Mouse (Mus musculus): Measurements from ENCODE around the gene Gm20662.
A peak's percentile ranks its signal among the peaks of the same experiment; 100 is the strongest.

Gene Gm20662

GRCm38 (mm10) chr9:107974491-107975171 lies 21.5 kb upstream of the Gm20662 start:
- peak; percentile 90 for DNase-seq (ENCODE audit: extremely low read depth, low read depth)

DNA sequence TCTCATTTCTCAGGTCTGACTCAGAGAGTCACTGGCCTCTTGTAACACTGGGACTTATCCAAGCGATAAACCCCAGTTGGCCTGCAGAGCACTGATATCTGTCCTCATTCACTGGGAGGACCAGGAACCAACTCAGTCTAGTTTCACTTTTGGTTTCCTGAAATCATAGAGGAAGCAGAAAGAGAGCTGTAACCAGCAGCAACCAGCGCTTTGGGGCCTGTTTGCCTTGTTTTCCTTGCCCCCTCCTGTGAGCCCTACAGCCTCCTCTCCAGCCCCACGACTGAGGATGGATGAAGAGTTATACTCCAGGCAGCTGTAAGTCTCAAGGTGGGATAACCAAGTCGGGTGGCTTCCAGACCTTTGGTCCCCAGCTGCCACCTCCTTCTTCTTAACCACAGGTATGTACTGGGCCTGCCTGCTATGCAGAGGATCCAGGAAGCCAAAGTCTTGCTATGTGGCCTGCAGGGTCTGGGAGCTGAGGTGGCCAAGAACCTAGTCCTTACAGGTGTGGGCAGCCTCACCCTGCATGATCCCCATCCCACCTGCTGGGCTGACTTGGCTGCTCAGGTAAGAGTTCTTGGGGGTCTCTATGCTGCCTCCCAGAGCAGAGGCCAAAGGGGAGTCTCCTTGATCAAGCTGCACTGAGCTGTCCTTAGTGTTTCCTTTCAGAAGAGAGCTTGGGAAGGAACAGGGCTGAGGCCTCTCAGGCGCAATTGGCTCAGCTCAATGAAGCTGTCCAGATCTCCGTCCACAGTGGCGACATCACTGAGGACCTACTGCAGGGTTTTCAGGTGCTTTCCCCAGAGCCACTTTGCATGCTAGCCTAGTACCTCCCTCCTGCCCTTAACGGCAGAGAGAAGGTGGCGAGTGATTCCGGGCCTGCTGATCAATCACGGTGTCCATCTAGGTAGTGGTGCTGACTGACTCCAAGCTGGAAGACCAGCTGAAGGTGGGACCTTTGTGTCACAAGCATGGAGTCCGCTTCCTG lies 20.5 kb upstream of the Gm20662 start, which contains the start of gene Uba7:
Gene Uba7 (plus strand): TSS at position 107 of the 988 bp plus-strand sequence.
- peak; percentile 98 for DNase-seq (ENCODE audit: extremely low read depth, low read depth)

- no peak for DNase-seq (ENCODE audit: extremely low read depth, low read depth)
These were observed 17.3 kb upstream of the Gm20662 start for GRCm38 (mm10) chr9:107978815-107979214.

DNA sequence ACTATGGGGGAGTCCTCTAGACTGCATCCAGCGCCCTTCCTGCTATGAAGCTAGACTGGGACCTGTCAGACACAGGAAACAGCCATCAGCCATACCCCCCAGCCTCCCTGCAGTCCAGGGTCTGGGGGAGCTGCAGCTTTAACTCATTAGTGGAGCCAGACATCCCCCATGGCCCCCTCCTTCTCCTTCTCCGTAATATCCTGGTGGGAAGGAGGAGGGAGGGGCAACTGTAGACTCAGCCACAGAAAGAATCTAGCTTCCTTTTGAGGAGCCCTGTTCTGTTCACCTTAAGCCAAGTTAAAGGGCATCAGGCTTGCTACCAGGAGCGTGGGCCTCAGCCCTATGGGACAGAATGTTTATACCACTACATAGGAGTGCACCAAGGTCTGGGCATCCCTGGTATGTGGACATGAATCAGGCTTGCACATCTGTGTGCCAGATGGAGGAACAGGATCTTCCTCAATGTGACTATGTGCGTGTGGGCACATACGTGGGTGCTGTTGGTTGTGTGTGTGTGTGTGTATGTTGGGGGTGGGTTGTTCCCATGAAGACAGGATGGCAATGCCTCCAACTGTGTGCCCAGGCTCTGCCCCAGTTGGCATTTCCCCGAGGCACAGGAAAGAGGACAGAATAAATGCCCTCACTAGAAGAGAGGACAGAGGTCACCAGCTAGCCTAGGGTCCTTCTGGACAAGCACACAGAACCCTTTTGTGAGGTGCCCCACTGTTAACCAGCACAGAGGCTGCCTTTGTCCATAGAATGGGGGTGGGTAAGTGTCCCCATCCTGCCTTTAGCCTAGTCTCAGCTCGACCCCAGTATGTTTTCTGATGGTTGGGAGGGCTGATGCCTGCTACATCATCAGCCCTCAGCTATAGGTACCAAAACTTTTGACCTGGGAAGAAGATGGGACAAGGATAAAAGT lies 14.2 kb upstream of the Gm20662 start:
- no peak for DNase-seq (ENCODE audit: extremely low read depth, low read depth)

- peak; percentile 98 for DNase-seq (ENCODE audit: extremely low read depth, low read depth)
These were observed 13.3 kb upstream of the Gm20662 start, which contains the start of gene Gm20661 for GRCm38 (mm10) chr9:107982681-107983346. TSS of gene Gm20661 (plus strand) at chr9:107983058.

- DNase-seq (ENCODE audit: extremely low read depth, low read depth): no peak
These were observed 12.7 kb upstream of the Gm20662 start for GRCm38 (mm10) chr9:107983421-107983890.

DNA sequence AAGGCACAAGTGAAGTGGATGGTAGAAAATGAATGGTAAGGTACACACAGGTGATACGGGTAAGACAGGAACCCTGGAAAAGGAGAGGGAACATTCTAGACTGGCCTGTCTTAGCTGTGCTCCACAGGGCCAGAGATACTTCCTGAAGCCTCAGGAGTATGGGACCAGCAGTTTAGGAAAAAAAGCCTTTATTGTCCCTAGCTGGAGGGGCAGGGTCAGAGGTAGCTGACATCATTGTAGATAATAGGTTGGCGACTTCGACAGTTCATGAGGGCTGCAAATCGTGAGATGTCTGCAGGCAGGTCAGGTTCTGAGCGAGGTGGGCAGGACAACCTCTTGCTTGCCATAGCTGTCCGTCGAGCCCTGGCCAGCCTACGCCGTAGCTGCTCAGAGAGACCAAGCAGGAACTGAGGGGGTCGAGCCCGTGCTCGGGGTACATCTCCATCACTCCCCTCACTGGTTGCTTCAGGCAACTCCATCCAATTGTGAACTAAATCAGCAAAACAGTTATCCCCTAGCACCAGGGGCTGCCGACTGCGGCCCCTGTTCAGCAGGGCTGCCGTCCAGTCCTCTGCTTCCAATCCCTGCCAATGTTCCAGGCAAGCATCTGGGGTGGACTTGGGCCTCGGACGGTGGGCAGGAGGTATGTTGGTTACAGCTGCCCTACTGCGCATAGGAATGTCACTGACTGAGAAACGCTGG lies 11.9 kb upstream of the Gm20662 start:
- no peak for DNase-seq (ENCODE audit: extremely low read depth, low read depth)

DNA sequence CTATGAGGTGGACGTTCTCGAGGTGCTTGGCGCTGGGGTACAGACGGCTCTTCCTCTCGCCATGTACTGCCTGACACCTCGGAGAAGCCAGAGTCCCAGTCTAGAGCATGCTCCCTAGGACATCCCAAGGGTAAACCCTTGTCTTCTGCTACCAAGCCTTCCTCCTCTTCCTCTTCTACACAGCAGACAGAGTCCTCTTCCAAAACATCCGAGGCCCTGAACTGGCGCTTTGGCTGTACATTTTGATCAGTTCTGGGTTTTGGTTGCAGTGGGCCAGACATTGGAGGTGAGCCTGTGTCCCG lies 11.4 kb upstream of the Gm20662 start:
- no peak for DNase-seq (ENCODE audit: extremely low read depth, low read depth)

DNA sequence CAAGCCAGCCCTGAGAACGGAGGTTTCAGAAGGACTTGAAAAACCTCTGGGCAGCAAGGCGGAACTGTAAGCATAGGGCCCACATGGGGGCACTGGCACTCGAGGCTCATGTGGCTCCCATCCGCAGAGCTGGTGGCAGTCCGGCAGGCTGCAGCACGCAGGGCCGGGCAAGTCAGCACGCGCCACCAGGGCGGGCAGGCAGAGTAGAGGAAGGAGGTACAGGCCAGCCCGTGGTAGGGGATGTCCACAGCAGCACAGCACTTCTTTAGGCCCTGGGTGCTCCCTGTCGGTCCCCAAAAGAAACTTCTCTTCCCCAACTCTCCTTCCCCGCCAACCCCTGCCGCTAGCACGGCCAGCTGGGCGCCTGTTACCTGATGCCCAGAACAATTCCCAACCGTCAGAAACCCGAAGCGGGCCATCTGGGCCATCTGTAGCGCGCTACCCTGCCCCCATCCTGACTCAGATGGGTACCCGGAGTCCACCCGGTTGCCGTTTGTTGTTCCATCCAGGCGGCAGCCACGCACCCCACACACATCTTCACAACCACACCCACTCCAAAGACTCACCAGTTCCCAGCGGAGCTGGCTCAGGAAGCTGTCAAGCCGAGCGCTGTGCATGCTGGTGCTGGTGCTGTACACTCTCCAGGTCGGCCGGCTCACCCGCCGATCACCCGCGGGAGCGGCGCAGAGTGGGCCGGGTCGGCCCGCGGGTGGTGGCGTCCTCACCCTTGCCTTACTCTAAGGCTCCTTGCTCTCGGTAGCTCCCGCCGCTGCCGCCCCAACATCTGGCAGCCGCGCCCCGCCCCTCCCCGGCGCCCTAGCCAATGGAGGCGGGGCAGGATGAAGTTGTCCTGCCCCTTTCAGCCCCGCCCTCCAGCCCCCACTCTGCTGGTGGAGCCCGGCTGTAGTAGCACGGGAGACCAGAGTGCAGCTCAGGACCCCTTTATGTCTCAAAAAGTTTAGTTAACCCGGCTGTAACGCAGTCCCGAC lies 10.7 kb upstream of the Gm20662 start, which contains the start of gene Inka1:
Gene Inka1 (minus strand): TSS at position 749 of the 989 bp plus-strand sequence.
- no peak for DNase-seq (ENCODE audit: extremely low read depth, low read depth)

DNA sequence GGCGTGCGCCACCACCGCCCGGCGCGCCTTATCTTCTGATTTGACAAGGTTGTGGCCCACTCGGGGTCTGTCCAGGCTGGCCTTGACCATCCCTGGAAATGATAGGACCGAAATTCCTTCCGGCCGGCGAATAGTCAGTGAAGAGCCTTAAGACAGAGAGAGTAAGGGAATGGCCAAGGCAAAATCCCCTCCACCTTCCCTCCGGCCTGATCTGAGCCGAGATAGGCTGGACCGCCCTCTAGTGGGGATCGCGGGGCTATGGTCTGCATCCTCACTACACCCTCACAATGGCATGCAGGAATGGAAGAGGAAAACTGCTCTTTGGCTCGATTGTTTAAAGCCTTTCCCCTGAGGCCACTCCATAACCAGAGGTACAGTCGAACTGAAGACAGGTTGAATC lies 9.8 kb upstream of the Gm20662 start:
- DNase-seq (ENCODE audit: extremely low read depth, low read depth): no peak

GRCm38 (mm10) chr9:107987950-107988349 lies 8.2 kb upstream of the Gm20662 start:
- no peak for DNase-seq (ENCODE audit: extremely low read depth, low read depth)

DNA sequence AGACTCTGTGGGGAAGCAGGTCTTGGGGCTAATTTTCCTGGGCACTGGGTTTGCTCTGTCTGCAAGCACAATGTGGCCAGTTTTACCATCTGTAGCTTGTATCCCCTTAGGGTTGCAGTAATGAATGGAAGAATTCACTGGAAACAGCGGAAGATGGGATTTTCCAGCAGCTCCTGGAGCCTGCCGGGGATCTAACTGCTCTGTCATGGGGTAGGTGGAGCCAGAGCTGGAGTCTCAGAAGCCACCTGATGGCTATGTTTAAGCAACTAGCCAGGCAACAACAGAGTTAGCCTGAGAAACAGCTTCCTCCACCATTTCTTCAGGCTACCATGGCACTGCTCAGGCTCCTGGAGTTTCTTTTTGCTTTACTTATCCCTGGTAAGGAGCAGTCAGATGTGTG lies 4.0 kb upstream of the Gm20662 start, which contains the start of gene Cdhr4:
Gene Cdhr4 (plus strand): TSS at position 301 of the 400 bp plus-strand sequence.
- no peak for DNase-seq (ENCODE audit: extremely low read depth, low read depth)

DNA sequence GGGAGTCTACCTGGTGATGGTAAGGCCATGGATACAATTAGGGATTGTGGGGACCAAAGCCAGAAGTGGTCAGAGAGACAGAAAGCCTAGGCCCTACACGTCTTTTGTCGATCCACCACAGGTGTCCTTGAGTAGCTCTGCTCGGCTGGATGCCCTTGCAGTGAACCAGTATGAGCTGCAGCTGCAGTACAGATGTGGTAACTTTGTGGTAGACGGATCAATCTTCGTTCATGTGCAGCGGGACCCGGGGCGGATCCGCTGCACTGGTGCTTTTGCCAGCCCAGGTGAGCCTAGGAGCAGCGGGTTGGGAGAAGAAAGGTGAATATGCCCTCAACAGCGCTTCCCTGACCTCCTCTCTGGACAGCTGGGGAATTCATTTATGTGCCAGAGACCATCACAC lies 3.1 kb upstream of the Gm20662 start:
- DNase-seq (ENCODE audit: extremely low read depth, low read depth): no peak

DNA sequence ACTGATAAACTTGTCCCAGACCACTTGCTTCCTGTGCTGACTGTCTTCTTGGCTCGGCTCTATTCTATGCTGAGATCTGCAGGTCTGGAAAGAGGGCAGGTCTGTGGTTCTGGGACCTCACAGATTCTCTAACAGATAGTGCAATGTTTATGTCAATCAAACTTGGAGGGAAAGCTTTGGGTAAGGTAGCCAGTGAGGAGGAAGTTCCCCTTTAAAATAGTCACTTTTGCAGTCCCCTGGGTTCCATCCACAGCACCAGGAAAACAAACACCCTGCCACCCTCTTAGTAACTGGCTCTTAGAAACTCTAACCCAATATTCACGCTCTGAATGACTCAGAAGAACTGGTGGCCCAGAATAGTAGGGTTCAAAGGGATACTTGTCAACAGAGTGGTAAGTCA lies 1.7 kb upstream of the Gm20662 start:
- no peak for DNase-seq (ENCODE audit: extremely low read depth, low read depth)

GRCm38 (mm10) chr9:107995513-107995912 lies 636 bp upstream of the Gm20662 start:
- DNase-seq (ENCODE audit: extremely low read depth, low read depth): no peak

GRCm38 (mm10) chr9:108001922-108002770 lies 6.0 kb downstream of the Gm20662 start, which contains the start of gene Ip6k1:
TSS of gene Ip6k1 (plus strand) at chr9:108002501.
- DNase-seq (ENCODE audit: extremely low read depth, low read depth): peak; percentile 99

GRCm38 (mm10) chr9:108002778-108003530 lies 6.8 kb downstream of the Gm20662 start:
- DNase-seq (ENCODE audit: extremely low read depth, low read depth): no peak

All from MEL-GATA-1-ER (cell line).